Mouse (Mus musculus) intestine, embryonic 15.5 days (tissue): ENCODE measurements at regions not wholly inside any gene's neighbourhood (a gene's known extent, or its start where the extent isn't known, plus 50 kb on each side); places are given as distances from the start of the nearest gene placed in this dataset.

Source experiments
- ATAC-seq: fragments of 200-750 bp; cut with Nextera tagmentation; 2 replicates; pipeline ENCODE4 v1.8.0; 2017; ENCODE audit warnings: moderate TSS enrichment, moderate library complexity
- H3K27ac ChIP-seq: fragments of 300-500 bp; sonication (generic); 2 replicates; pipeline ENCODE4 v1.5.1; 2015; ENCODE audit warnings: mild to moderate bottlenecking, inconsistent platforms
- H3K27me3 ChIP-seq: fragments of 300-500 bp; sonication (generic); replicated peaks from 2 replicates; pipeline ENCODE4 v1.6.1; 2015; ENCODE audit warnings: inconsistent platforms
- H3K36me3 ChIP-seq: fragments of 300-500 bp; sonication (generic); 2 replicates; pipeline ENCODE4 v1.6.1; 2015; ENCODE audit warnings: inconsistent platforms
- H3K4me1 ChIP-seq: fragments of 300-500 bp; sonication (generic); replicated peaks from 2 replicates; pipeline ENCODE4 v1.6.1; 2015; ENCODE audit warnings: inconsistent platforms
- H3K4me2 ChIP-seq: fragments of 300-500 bp; sonication (generic); replicated peaks from 2 replicates; pipeline ENCODE4 v1.6.1; 2015; ENCODE audit warnings: mild to moderate bottlenecking, inconsistent platforms
- H3K4me3 ChIP-seq: fragments of 300-500 bp; sonication (generic); replicated peaks from 2 replicates; pipeline ENCODE4 v1.5.1; 2015; ENCODE audit warnings: inconsistent platforms
- H3K9ac ChIP-seq: fragments of 300-500 bp; sonication (generic); 2 replicates; pipeline ENCODE4 v1.6.1; 2015; ENCODE audit warnings: inconsistent platforms
- H3K9me3 ChIP-seq: fragments of 300-500 bp; sonication (generic); 2 replicates; pipeline ENCODE4 v1.6.1; 2016; ENCODE audit warnings: inconsistent platforms
- WGBS: fragments of 180-500 bp; shearing (Covaris S2); methylation state at CpG from one replicate; pipeline ENCODE4 v1.1.7; 2015; 5-methylcytosine and 5-hydroxymethylcytosine counted together

GRCm38 (mm10) chr11:112197620-112198268, 584.3 kb upstream of the Sox9 start:
- H3K27ac ChIP-seq = no peak overlapping the region
- H3K27me3 ChIP-seq = no peaks in the 10 kb centered on the region
- no peaks in the 10 kb centered on the region for H3K9me3 ChIP-seq
- H3K4me3 ChIP-seq = no peak overlapping the region
- 24% methylated on average over 18 of the region's 18 CpGs for WGBS
- no peak overlapping the region for H3K9ac ChIP-seq
- H3K4me1 ChIP-seq = no peaks in the 10 kb centered on the region
- ATAC-seq = no peak
- H3K4me2 ChIP-seq = no peak overlapping the region
- H3K36me3 ChIP-seq = no peaks in the 10 kb centered on the region

- H3K27ac ChIP-seq = no peak overlapping the region
- H3K9ac ChIP-seq = no peak overlapping the region
- H3K9me3 ChIP-seq = no peaks in the 10 kb centered on the region
- no peak overlapping the region for H3K4me2 ChIP-seq
- H3K4me1 ChIP-seq = no peaks in the 10 kb centered on the region
- H3K36me3 ChIP-seq = no peaks in the 10 kb centered on the region
- H3K27me3 ChIP-seq = no peaks in the 10 kb centered on the region
- H3K4me3 ChIP-seq = no peak overlapping the region
- ATAC-seq = no peak
- 32% methylated on average over 2 of the region's 2 CpGs for WGBS
These were observed 577.5 kb upstream of the Sox9 start for GRCm38 (mm10) chr11:112204561-112204960.

GRCm38 (mm10) chr11:112209414-112209813, 572.6 kb upstream of the Sox9 start:
- Histone ChIP-seq H3K4me3 (no peak overlapping the region), H3K27ac (no peak overlapping the region), H3K4me2 (no peak overlapping the region), H3K9me3 (no peaks in the 10 kb centered on the region), H3K27me3 (no peaks in the 10 kb centered on the region), H3K36me3 (no peaks in the 10 kb centered on the region), H3K4me1 (no peaks in the 10 kb centered on the region), H3K9ac (no peak overlapping the region)
- WGBS = 31% methylated on average over 4 of the region's 4 CpGs
- no peak for ATAC-seq

- Histone ChIP-seq H3K27me3 (no peaks in the 10 kb centered on the region), H3K9ac (no peak overlapping the region), H3K27ac (no peak overlapping the region), H3K9me3 (no peaks in the 10 kb centered on the region), H3K4me1 (no peaks in the 10 kb centered on the region), H3K4me2 (no peak overlapping the region), H3K36me3 (no peaks in the 10 kb centered on the region), H3K4me3 (no peak overlapping the region)
- 89% methylated on average over 5 of the region's 5 CpGs for WGBS
- ATAC-seq = no peak
These were observed 562.8 kb upstream of the Sox9 start for GRCm38 (mm10) chr11:112219046-112219720.

GRCm38 (mm10) chr11:112234492-112235116, 547.4 kb upstream of the Sox9 start:
- WGBS = 89% methylated on average over 7 of the region's 7 CpGs

GRCm38 (mm10) chr11:112238960-112239884, 542.8 kb upstream of the Sox9 start:
- H3K4me2 ChIP-seq = peak overlapping the region; percentile 35; the same call in 1 of the 2 replicates
- no peaks in the 10 kb centered on the region for H3K4me1 ChIP-seq
- WGBS = 34% methylated on average over 19 of the region's 19 CpGs

More at GRCm38 (mm10) chr11:112234492-112235116, 547.4 kb upstream of the Sox9 start:
- no peak overlapping the region for H3K4me3 ChIP-seq
- H3K4me1 ChIP-seq = no peaks in the 10 kb centered on the region
- no peak for ATAC-seq
- H3K27ac ChIP-seq = no peak overlapping the region
- no peaks in the 10 kb centered on the region for H3K9me3 ChIP-seq
- H3K9ac ChIP-seq = no peak overlapping the region
- no peak overlapping the region for H3K4me2 ChIP-seq
- no peaks in the 10 kb centered on the region for H3K36me3 ChIP-seq
- no peaks in the 10 kb centered on the region for H3K27me3 ChIP-seq

GRCm38 (mm10) chr11:112252548-112252947, 529.5 kb upstream of the Sox9 start:
- ATAC-seq = no peak

More at GRCm38 (mm10) chr11:112238960-112239884, 542.8 kb upstream of the Sox9 start:
- Histone ChIP-seq H3K9ac (no peak overlapping the region), H3K36me3 (no peaks in the 10 kb centered on the region), H3K9me3 (no peaks in the 10 kb centered on the region), H3K4me3 (no peak overlapping the region), H3K27me3 (no peaks in the 10 kb centered on the region), H3K27ac (no peak overlapping the region)
- ATAC-seq = no peak

GRCm38 (mm10) chr11:112253061-112253460, 529.0 kb upstream of the Sox9 start:
- no peaks in the 10 kb centered on the region for H3K9me3 ChIP-seq
- H3K27me3 ChIP-seq = no peaks in the 10 kb centered on the region
- no peak overlapping the region for H3K27ac ChIP-seq
- no peak overlapping the region for H3K4me2 ChIP-seq
- no peak overlapping the region for H3K9ac ChIP-seq
- H3K36me3 ChIP-seq = no peaks in the 10 kb centered on the region
- H3K4me1 ChIP-seq = no peaks in the 10 kb centered on the region
- no peak overlapping the region for H3K4me3 ChIP-seq
- no peak for ATAC-seq
- WGBS = 89% methylated on average over 3 of the region's 3 CpGs

More at GRCm38 (mm10) chr11:112252548-112252947, 529.5 kb upstream of the Sox9 start:
- no peak overlapping the region for H3K9ac ChIP-seq
- no peaks in the 10 kb centered on the region for H3K27me3 ChIP-seq
- no peak overlapping the region for H3K4me2 ChIP-seq
- no peaks in the 10 kb centered on the region for H3K36me3 ChIP-seq
- H3K9me3 ChIP-seq = no peaks in the 10 kb centered on the region
- H3K4me3 ChIP-seq = no peak overlapping the region
- no peak overlapping the region for H3K27ac ChIP-seq
- WGBS = 90% methylated on average over 1 of the region's 1 CpGs
- H3K4me1 ChIP-seq = no peaks in the 10 kb centered on the region

- 92% methylated on average over 7 of the region's 7 CpGs for WGBS
- Histone ChIP-seq H3K27ac (no peak overlapping the region), H3K4me3 (no peak overlapping the region), H3K4me2 (no peak overlapping the region), H3K36me3 (no peaks in the 10 kb centered on the region), H3K9ac (no peak overlapping the region), H3K4me1 (no peaks in the 10 kb centered on the region), H3K9me3 (no peaks in the 10 kb centered on the region), H3K27me3 (no peaks in the 10 kb centered on the region)
- ATAC-seq = no peak
These were observed 525.7 kb upstream of the Sox9 start for GRCm38 (mm10) chr11:112256326-112256725.

- H3K9me3 ChIP-seq = no peaks in the 10 kb centered on the region
- no peak overlapping the region for H3K9ac ChIP-seq
- H3K4me2 ChIP-seq = no peak overlapping the region
- ATAC-seq = no peak
- no peak overlapping the region for H3K27ac ChIP-seq
- H3K36me3 ChIP-seq = no peaks in the 10 kb centered on the region
- H3K4me1 ChIP-seq = no peaks in the 10 kb centered on the region
- WGBS = 75% methylated on average over 4 of the region's 4 CpGs
- no peak overlapping the region for H3K4me3 ChIP-seq
- H3K27me3 ChIP-seq = no peaks in the 10 kb centered on the region
These were observed 517.9 kb upstream of the Sox9 start for GRCm38 (mm10) chr11:112264077-112264476.

- Histone ChIP-seq H3K9ac (no peak overlapping the region), H3K4me1 (no peaks in the 10 kb centered on the region), H3K27ac (no peak overlapping the region), H3K4me3 (no peak overlapping the region), H3K9me3 (no peaks in the 10 kb centered on the region), H3K27me3 (no peaks in the 10 kb centered on the region), H3K4me2 (no peak overlapping the region), H3K36me3 (no peaks in the 10 kb centered on the region)
- 91% methylated on average over 5 of the region's 5 CpGs for WGBS
- no peak for ATAC-seq
These were observed 511.1 kb upstream of the Sox9 start for GRCm38 (mm10) chr11:112270911-112271310.

GRCm38 (mm10) chr11:112278566-112278965, 503.5 kb upstream of the Sox9 start:
- no peak for ATAC-seq
- 97% methylated on average over 1 of the region's 1 CpGs for WGBS
- no peak overlapping the region for H3K9ac ChIP-seq
- no peak overlapping the region for H3K27ac ChIP-seq
- no peaks in the 10 kb centered on the region for H3K9me3 ChIP-seq
- H3K4me2 ChIP-seq = no peak overlapping the region
- no peaks in the 10 kb centered on the region for H3K36me3 ChIP-seq
- H3K4me3 ChIP-seq = no peak overlapping the region
- H3K27me3 ChIP-seq = no peaks in the 10 kb centered on the region
- no peaks in the 10 kb centered on the region for H3K4me1 ChIP-seq
